Mouse (Mus musculus): ENCODE data around the gene Baiap2l1.
"Not testable (repeated sequence)": the region's sequence is repeated elsewhere in the genome, so short reads cannot be mapped to it uniquely, and the experiment has no call there.

Baiap2l1 gene

GRCm38 (mm10) chr5:144344592-144344991, 13.3 kb downstream of the Baiap2l1 start:
- no peak for DNase-seq (ENCODE audit: low spot score)

GRCm38 (mm10) chr5:144341085-144341484, 16.8 kb downstream of the Baiap2l1 start:
- DNase-seq (ENCODE audit: low spot score), result no peak

GRCm38 (mm10) chr5:144338787-144339186, 19.1 kb downstream of the Baiap2l1 start:
- DNase-seq (ENCODE audit: low spot score), result no peak

GRCm38 (mm10) chr5:144335357-144335756, 22.6 kb downstream of the Baiap2l1 start:
- DNase-seq (ENCODE audit: low spot score), result not testable (repeated sequence)

- DNase-seq (ENCODE audit: low spot score), result no peak
These were observed 23.9 kb downstream of the Baiap2l1 start for GRCm38 (mm10) chr5:144334010-144334409.

GRCm38 (mm10) chr5:144322717-144323116, 35.2 kb downstream of the Baiap2l1 start:
- DNase-seq (ENCODE audit: low spot score), result no peak

GRCm38 (mm10) chr5:144321681-144322080, 36.2 kb downstream of the Baiap2l1 start:
- DNase-seq (ENCODE audit: low spot score), result no peak

GRCm38 (mm10) chr5:144318286-144318685, 39.6 kb downstream of the Baiap2l1 start:
- DNase-seq (ENCODE audit: low spot score), result no peak

- no peak for DNase-seq (ENCODE audit: low spot score)
These were observed 40.5 kb downstream of the Baiap2l1 start for GRCm38 (mm10) chr5:144317426-144317825.

- no peak for DNase-seq (ENCODE audit: low spot score)
These were observed 41.5 kb downstream of the Baiap2l1 start for GRCm38 (mm10) chr5:144316442-144316841.

- DNase-seq (ENCODE audit: low spot score), result no peak
These were observed 43.0 kb downstream of the Baiap2l1 start for GRCm38 (mm10) chr5:144314731-144315494.

- DNase-seq (ENCODE audit: low spot score), result no peak
These were observed 44.6 kb downstream of the Baiap2l1 start for GRCm38 (mm10) chr5:144313335-144313734.

- no peak for DNase-seq (ENCODE audit: low spot score)
These were observed 45.7 kb downstream of the Baiap2l1 start for GRCm38 (mm10) chr5:144312183-144312582.

GRCm38 (mm10) chr5:144308929-144309328, 49.0 kb downstream of the Baiap2l1 start:
- DNase-seq (ENCODE audit: low spot score), result no peak

- no peak for DNase-seq (ENCODE audit: low spot score)
These were observed 54.8 kb downstream of the Baiap2l1 start for GRCm38 (mm10) chr5:144303071-144303470.

- DNase-seq (ENCODE audit: low spot score), result no peak
These were observed 61.8 kb downstream of the Baiap2l1 start for GRCm38 (mm10) chr5:144296090-144296604.

GRCm38 (mm10) chr5:144295357-144295756, 62.6 kb downstream of the Baiap2l1 start:
- DNase-seq (ENCODE audit: low spot score), result no peak

GRCm38 (mm10) chr5:144294908-144295307, 63.0 kb downstream of the Baiap2l1 start:
- DNase-seq (ENCODE audit: low spot score), result no peak

GRCm38 (mm10) chr5:144289769-144290440, 68.0 kb downstream of the Baiap2l1 start:
- DNase-seq (ENCODE audit: low spot score), result no peak

- no peak for DNase-seq (ENCODE audit: low spot score)
These were observed 69.5 kb downstream of the Baiap2l1 start for GRCm38 (mm10) chr5:144288391-144288790.

GRCm38 (mm10) chr5:144287267-144287820, 70.6 kb downstream of the Baiap2l1 start:
- no peak for DNase-seq (ENCODE audit: low spot score)

- DNase-seq (ENCODE audit: low spot score), result no peak
These were observed 71.2 kb downstream of the Baiap2l1 start for GRCm38 (mm10) chr5:144286591-144287266.

Measured in layer of hippocampus, adult 11-12 months (tissue).